Mouse (Mus musculus) cerebellum, adult 2 months (tissue): Measurements from ENCODE around the gene Flt1. TPM values are rescaled to one million over a fixed set of nuclear protein-coding genes. Genes with fewer than 3 reads are reported as not detected.
"Not testable (repeated sequence)": the region's sequence is repeated elsewhere in the genome, so short reads cannot be mapped to it uniquely, and the experiment has no call there.

Experiments used
- DNase-seq, 2 experiments: peaks; one replicate each; pipeline ENCODE4 v3.0.0; 2021
- H3K27ac ChIP-seq: fragments of 200-500 bp; 2 replicates; pipeline ENCODE4 v1.5.1; 2012; ENCODE audit warnings: low read length, control low read depth, inconsistent platforms; ENCODE audit not compliant: insufficient read depth
- H3K27me3 ChIP-seq: fragments of 200-500 bp; 2 replicates; pipeline ENCODE4 v1.6.1; 2012; ENCODE audit warnings: inconsistent platforms, mild to moderate bottlenecking, low read length, moderate library complexity; ENCODE audit not compliant: control insufficient read depth, insufficient read depth
- H3K4me1 ChIP-seq: fragments of 200-500 bp; 2 replicates; pipeline ENCODE4 v1.6.1; 2011; ENCODE audit warnings: low read length; ENCODE audit not compliant: control insufficient read depth, insufficient read depth
- H3K4me3 ChIP-seq: fragments of 200-500 bp; replicated peaks from 2 replicates; pipeline ENCODE3; 2011; ENCODE audit warnings: mild to moderate bottlenecking, low read depth, low read length, control low read depth; ENCODE audit not compliant: insufficient read depth
- CTCF ChIP-seq: fragments of 200-500 bp; IDR thresholded peaks from 2 replicates; pipeline ENCODE4 v1.5.1; 2011; ENCODE audit warnings: low read depth, mild to moderate bottlenecking, control low read depth, low read length, moderate library complexity, borderline replicate concordance; ENCODE audit not compliant: insufficient read depth
- POLR2A ChIP-seq: fragments of 200-500 bp; IDR thresholded peaks from 2 replicates; pipeline ENCODE4 v1.6.1; 2011; ENCODE audit warnings: low read length, control low read depth, borderline replicate concordance; ENCODE audit not compliant: insufficient read depth
- WGBS: fragments of 180-500 bp; shearing (Covaris S2); methylation state at CpG from one replicate; pipeline ENCODE4 v1.1.7; 2018; 5-methylcytosine and 5-hydroxymethylcytosine counted together
- polyA plus RNA-seq: library from polyadenylated mRNA; depleted of rRNA; stranded (reverse); fragments of >200 nt; gene quantifications from 2 replicates; pipeline ENCODE4 v1.2.3, GENCODE M21; 2012

Flt1 gene
- polyA plus RNA-seq, 1 experiment: 24.7 TPM

DNA sequence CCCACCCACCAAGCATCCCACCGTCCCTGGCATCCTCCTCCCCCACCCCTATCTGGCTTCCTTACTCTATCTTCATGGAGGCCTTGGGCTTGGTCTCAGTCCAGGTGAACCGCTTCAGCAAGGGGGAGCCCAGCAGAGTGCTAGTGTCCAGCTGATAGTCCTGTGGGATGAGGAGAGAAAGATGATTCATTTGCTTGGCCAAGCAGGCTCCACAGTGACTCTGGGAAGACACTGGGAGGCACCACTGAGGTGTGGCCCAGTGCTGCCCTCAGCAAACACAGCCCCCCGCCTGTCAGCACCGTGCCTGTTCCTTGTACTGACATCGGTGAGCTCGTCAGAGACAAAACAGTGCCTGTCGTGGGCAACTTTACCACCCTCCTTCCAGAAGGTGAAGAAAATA lies 159.5 kb downstream of the Flt1 start:
- H3K27me3 ChIP-seq: no peaks in the 10 kb centered on the region
- no peak overlapping the region for H3K4me3 ChIP-seq
- 70% methylated on average over 7 of the region's 7 CpGs for WGBS
- H3K4me1 ChIP-seq: no peaks in the 10 kb centered on the region
- TF ChIP-seq POLR2A (no peak), CTCF (no peak)
- H3K27ac ChIP-seq: no peak overlapping the region
- no peak for DNase-seq

DNA sequence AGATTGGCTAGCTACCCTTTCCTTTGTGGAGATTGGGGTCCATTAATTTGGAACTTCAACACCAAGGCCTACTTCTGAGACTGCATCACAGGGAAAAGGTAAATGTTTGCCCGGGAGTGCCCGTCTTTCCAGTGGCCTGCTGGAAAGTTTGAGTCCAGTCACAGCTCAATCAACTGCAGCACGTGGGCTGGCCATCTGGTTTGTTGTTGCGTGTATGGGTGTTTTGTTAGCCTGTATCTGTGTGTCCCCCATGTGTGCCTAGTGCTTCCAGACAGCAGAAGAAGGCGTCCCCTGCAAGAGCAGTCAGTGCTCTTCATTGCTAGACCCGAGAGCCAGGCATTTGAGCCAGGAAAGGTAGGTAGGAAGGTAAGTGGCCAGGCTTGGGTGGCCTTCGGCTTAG lies 160.4 kb downstream of the Flt1 start:
- WGBS: 88% methylated on average over 7 of the region's 7 CpGs
- no peak for TF ChIP-seq POLR2A
- TF ChIP-seq CTCF: no peak
- DNase-seq: no peak

DNA sequence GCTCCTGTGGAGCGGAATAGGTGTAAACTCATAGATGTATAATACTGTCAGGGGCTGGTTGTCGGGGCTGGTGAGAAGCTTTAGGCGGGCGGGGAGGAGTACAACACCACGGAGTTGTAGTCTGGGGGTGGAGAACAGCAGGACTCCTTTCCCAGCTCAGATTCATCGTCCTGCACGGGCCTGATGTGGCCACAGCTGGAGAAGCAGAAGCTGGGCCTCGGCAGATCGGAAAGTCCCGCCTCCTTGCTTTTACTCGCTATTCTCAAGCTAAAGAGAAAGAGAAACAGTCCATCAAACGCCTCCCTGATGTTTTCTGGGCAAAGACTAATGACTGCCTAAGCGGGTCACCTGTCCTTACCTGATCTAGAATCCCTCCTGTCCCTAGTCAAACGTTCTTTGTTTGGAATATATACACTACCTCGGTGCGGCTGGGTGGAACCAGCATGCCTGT lies 161.6 kb downstream of the Flt1 start:
- H3K4me3 ChIP-seq: no peak overlapping the region
- H3K4me1 ChIP-seq: no peaks in the 10 kb centered on the region
- TF ChIP-seq POLR2A (no peak), CTCF (no peak)
- DNase-seq: no peak
- 32% methylated on average over 16 of the region's 16 CpGs for WGBS
- H3K27me3 ChIP-seq: no peaks in the 10 kb centered on the region
- no peak overlapping the region for H3K27ac ChIP-seq

More for the DNA sequence above, 160.4 kb downstream of the Flt1 start:
- no peaks in the 10 kb centered on the region for H3K27me3 ChIP-seq
- H3K4me3 ChIP-seq: no peak overlapping the region
- H3K4me1 ChIP-seq: no peaks in the 10 kb centered on the region
- no peak overlapping the region for H3K27ac ChIP-seq

DNA sequence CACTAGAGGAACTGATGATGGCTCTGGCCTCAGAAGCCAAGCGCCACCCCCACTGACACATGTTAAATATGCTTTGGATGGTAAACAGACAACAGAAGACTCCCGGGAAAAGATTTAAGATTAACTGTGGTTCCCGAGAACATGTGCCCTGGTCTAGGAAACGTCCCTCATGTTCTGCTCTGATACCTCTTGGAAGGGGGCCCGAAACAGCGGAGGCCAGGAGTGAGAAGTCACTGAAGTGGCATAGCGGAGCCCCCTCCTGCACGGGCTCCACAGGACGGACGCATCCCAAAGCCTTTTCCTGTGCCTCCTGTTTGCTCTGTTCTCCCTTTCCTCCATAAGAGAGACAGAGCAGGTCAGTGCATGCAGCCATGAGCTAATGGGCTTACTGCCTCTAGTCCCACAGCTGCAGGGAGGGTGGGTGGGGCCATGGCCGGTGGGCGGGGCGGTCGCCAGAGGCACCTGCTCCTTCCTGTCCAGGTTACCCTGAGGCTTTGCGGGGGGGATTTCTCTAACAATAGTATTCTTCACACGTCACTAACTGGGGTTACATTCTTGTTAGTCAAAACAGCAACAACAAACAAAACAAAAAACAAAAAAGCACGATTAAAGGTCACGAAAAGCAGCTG lies 162.2 kb downstream of the Flt1 start:
- Histone ChIP-seq H3K4me3 (no peak overlapping the region), H3K27me3 (no peaks in the 10 kb centered on the region), H3K4me1 (no peaks in the 10 kb centered on the region), H3K27ac (no peak overlapping the region)
- WGBS: 33% methylated on average over 18 of the region's 18 CpGs
- no peak for DNase-seq
- TF ChIP-seq CTCF (no peak), POLR2A (no peak)

- not testable (repeated sequence) for DNase-seq, H3K27ac ChIP-seq, H3K27me3 ChIP-seq, H3K4me1 ChIP-seq, H3K4me3 ChIP-seq
- 60% methylated on average over 6 of the region's 6 CpGs for WGBS
Measured at GRCm38 (mm10) chr5:147557641-147558040, 168.2 kb downstream of the Flt1 start.

- Histone ChIP-seq H3K4me1 (no peaks in the 10 kb centered on the region), H3K27me3 (no peaks in the 10 kb centered on the region), H3K4me3 (no peak overlapping the region), H3K27ac (no peak overlapping the region)
- DNase-seq: no peak
- 79% methylated on average over 13 of the region's 13 CpGs for WGBS
- TF ChIP-seq POLR2A: no peak
Measured at GRCm38 (mm10) chr5:147551879-147552627, 173.8 kb downstream of the Flt1 start.

DNA sequence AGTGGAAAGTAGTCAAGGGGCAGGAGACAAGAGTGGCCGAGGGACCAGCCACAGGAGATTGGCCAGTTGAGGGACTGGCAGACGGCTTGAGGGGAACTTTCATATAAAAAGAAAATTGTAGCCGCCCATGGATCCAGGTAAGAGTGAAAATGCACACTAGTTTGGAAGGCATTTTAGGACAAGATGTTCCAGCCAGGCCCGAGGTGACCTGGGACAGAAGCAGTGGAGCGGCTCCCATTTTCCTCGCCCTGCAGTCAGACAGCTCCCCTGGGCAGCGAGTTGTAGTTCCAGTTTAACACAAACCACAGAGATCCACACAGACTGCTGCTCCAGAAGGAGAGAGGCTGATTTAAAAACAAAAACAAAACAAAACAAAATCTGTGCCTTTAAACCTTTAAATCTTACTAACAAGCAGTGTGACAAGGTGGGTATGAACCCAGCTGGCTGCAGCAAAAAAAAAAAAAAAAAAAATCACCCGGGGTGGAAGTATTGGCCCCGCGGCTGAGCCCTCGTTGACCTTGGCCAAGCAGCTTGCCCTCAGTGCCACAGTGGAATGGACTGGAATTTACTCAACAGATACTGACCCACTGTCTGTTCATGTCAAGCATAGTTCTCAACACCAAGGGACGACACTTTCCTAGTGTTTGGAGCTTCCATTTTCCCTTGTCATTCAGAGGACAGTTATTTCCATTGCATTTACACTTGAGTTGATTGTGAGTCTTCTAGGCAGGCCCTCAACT lies 176.6 kb downstream of the Flt1 start:
- no peak for DNase-seq
- no peaks in the 10 kb centered on the region for H3K27me3 ChIP-seq
- WGBS: 81% methylated on average over 12 of the region's 12 CpGs
- H3K4me1 ChIP-seq: no peaks in the 10 kb centered on the region
- H3K27ac ChIP-seq: no peak overlapping the region
- no peak overlapping the region for H3K4me3 ChIP-seq
- TF ChIP-seq POLR2A (no peak), CTCF (no peak)
